Mouse (Mus musculus): ENCODE measurements around the gene Gapt. TPM values are rescaled to one million over a fixed set of nuclear protein-coding genes. Genes with fewer than 3 reads are reported as not detected.
A peak's percentile ranks its signal among the peaks of the same experiment; 100 is the strongest.

Gapt gene
- polyA plus RNA-seq, 1 experiment from 2014 or later, result 0.25 TPM

GRCm38 (mm10) chr13:110395916-110396685 is 39.1 kb upstream of the Gapt start:
- H3K4me2 ChIP-seq (replicated peaks; ENCODE audit: low read depth, low read length), result peak overlapping the region; percentile 77

DNA sequence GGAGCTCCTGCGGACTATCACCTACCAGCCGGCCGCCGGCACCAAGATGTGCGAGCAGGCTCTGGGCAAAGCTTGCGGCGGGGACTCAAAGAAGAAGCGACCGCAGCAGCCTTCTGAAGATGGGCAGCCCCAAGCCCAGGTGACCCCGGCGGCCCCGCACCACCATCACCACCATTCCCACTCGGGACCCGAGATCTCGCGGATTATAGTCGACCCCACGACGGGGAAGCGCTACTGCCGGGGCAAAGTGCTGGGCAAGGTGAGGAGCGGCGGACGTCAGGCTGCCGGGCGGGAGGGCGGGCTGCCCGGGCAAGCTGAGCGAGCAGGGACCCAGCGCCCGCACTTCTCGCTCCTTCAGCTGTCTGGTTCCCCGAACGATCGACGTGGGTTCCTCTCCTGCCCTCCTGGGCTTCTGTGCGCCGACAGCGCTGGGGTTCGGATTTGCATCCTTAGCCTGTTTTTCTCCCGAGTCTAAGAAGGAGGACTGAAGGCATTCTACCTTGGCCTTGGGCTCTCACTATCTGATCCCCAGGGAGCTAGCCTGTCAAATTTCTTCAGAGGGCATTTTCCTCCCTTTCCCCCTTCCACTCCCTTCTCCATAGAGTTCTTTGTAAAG is 38.3 kb upstream of the Gapt start:
- Histone ChIP-seq H3K36me3 (ENCODE audit: control insufficient read depth, insufficient read depth, low read length) (peaks cover 8% of the 10 kb centered on the region; the same call in 1 of the 2 replicates), H3K9me3 (ENCODE audit: control insufficient read depth, low read length) (no peaks in the 10 kb centered on the region), H3K4me3 (ENCODE audit: low read depth, low read length) (peak overlapping the region; percentile 65), H3K27ac (ENCODE audit: low read depth, low read length) (peak overlapping the region; percentile 48; the same call in 1 of the 2 replicates), H3K4me1 (replicated peaks; ENCODE audit: control insufficient read depth, insufficient read depth, low read length) (no peaks in the 10 kb centered on the region), H3K9ac (ENCODE audit: low read depth, low read length) (peak overlapping the region; percentile 72), H3K4me2 (replicated peaks; ENCODE audit: low read depth, low read length) (peak overlapping the region; percentile 77), H3K27me3 (ENCODE audit: control insufficient read depth, insufficient read depth, low read length) (no peaks in the 10 kb centered on the region)
- peak; percentile 63 for DNase-seq (ENCODE audit: low spot score)
- under 1% methylated on average over 40 of the region's 41 CpGs for WGBS
- peak; percentile 48 for ATAC-seq (ENCODE audit: low FRiP score)

More at GRCm38 (mm10) chr13:110395916-110396685, 39.1 kb upstream of the Gapt start:
- DNase-seq (ENCODE audit: low spot score), result peak; percentile 39
- H3K27me3 ChIP-seq (ENCODE audit: control insufficient read depth, insufficient read depth, low read length), result no peaks in the 10 kb centered on the region
- 33% methylated on average over 21 of the region's 21 CpGs for WGBS
- no peak overlapping the region for H3K27ac ChIP-seq (ENCODE audit: low read depth, low read length)
- no peak for ATAC-seq (ENCODE audit: low FRiP score)
- H3K9me3 ChIP-seq (ENCODE audit: control insufficient read depth, low read length), result no peaks in the 10 kb centered on the region
- no peaks in the 10 kb centered on the region for H3K4me1 ChIP-seq (replicated peaks; ENCODE audit: control insufficient read depth, insufficient read depth, low read length)
- peaks cover 9% of the 10 kb centered on the region; the same call in 1 of the 2 replicates for H3K36me3 ChIP-seq (ENCODE audit: control insufficient read depth, insufficient read depth, low read length)
- H3K9ac ChIP-seq (ENCODE audit: low read depth, low read length), result peak overlapping the region; percentile 72; the same call in 1 of the 2 replicates
- H3K4me3 ChIP-seq (ENCODE audit: low read depth, low read length), result peak overlapping the region; percentile 65

- Histone ChIP-seq H3K4me3 (ENCODE audit: low read depth, low read length) (peak within 1 kb of the TSS; percentile 65), H3K9ac (ENCODE audit: low read depth, low read length) (peak within 1 kb of the TSS; percentile 72), H3K4me2 (replicated peaks; ENCODE audit: low read depth, low read length) (peak within 1 kb of the TSS; percentile 77), H3K4me1 (replicated peaks; ENCODE audit: control insufficient read depth, insufficient read depth, low read length) (no peaks in the 10 kb centered on the region), H3K27ac (ENCODE audit: low read depth, low read length) (peak within 1 kb of the TSS; percentile 48; the same call in 1 of the 2 replicates), H3K9me3 (ENCODE audit: control insufficient read depth, low read length) (no peaks in the 10 kb centered on the region), H3K36me3 (ENCODE audit: control insufficient read depth, insufficient read depth, low read length) (peaks cover 6% of the 10 kb centered on the region; the same call in 1 of the 2 replicates), H3K27me3 (ENCODE audit: control insufficient read depth, insufficient read depth, low read length) (no peaks in the 10 kb centered on the region)
- DNase-seq (ENCODE audit: low spot score), result peak; percentile 93
- under 1% methylated on average over 71 of the region's 71 CpGs for WGBS
- ATAC-seq (ENCODE audit: low FRiP score), result peak; percentile 97
Observed at GRCm38 (mm10) chr13:110394291-110395178, 37.5 kb upstream of the Gapt start, which contains the start of gene Plk2. Gene Plk2 (plus strand): TSS chr13:110395046.

- no peak for DNase-seq (ENCODE audit: low spot score)
- Histone ChIP-seq H3K9me3 (ENCODE audit: control insufficient read depth, low read length) (no peaks in the 10 kb centered on the region), H3K27me3 (ENCODE audit: control insufficient read depth, insufficient read depth, low read length) (no peaks in the 10 kb centered on the region), H3K36me3 (ENCODE audit: control insufficient read depth, insufficient read depth, low read length) (no peaks in the 10 kb centered on the region), H3K4me3 (ENCODE audit: low read depth, low read length) (no peak overlapping the region), H3K9ac (ENCODE audit: low read depth, low read length) (no peak overlapping the region), H3K4me2 (replicated peaks; ENCODE audit: low read depth, low read length) (no peak overlapping the region), H3K27ac (ENCODE audit: low read depth, low read length) (no peak overlapping the region), H3K4me1 (replicated peaks; ENCODE audit: control insufficient read depth, insufficient read depth, low read length) (no peaks in the 10 kb centered on the region)
- ATAC-seq (ENCODE audit: low FRiP score), result no peak
- 57% methylated on average over 3 of the region's 3 CpGs for WGBS
Observed at GRCm38 (mm10) chr13:110392631-110393030, 35.6 kb upstream of the Gapt start.

GRCm38 (mm10) chr13:110392210-110392609 is 35.2 kb upstream of the Gapt start:
- Histone ChIP-seq H3K9me3 (ENCODE audit: control insufficient read depth, low read length) (no peaks in the 10 kb centered on the region), H3K27ac (ENCODE audit: low read depth, low read length) (no peak overlapping the region), H3K36me3 (ENCODE audit: control insufficient read depth, insufficient read depth, low read length) (no peaks in the 10 kb centered on the region), H3K9ac (ENCODE audit: low read depth, low read length) (no peak overlapping the region), H3K4me2 (replicated peaks; ENCODE audit: low read depth, low read length) (no peak overlapping the region), H3K4me1 (replicated peaks; ENCODE audit: control insufficient read depth, insufficient read depth, low read length) (no peaks in the 10 kb centered on the region), H3K27me3 (ENCODE audit: control insufficient read depth, insufficient read depth, low read length) (no peaks in the 10 kb centered on the region), H3K4me3 (ENCODE audit: low read depth, low read length) (no peak overlapping the region)
- 30% methylated on average over 8 of the region's 8 CpGs for WGBS
- DNase-seq (ENCODE audit: low spot score) (peak; percentile 81), ATAC-seq (ENCODE audit: low FRiP score) (no peak)

- 77% methylated on average over 6 of the region's 6 CpGs for WGBS
- H3K4me1 ChIP-seq (replicated peaks; ENCODE audit: control insufficient read depth, insufficient read depth, low read length), result no peaks in the 10 kb centered on the region
- H3K36me3 ChIP-seq (ENCODE audit: control insufficient read depth, insufficient read depth, low read length), result no peaks in the 10 kb centered on the region
- H3K9me3 ChIP-seq (ENCODE audit: control insufficient read depth, low read length), result no peaks in the 10 kb centered on the region
- ATAC-seq (ENCODE audit: low FRiP score) (no peak), DNase-seq (ENCODE audit: low spot score) (no peak)
- no peak overlapping the region for H3K27ac ChIP-seq (ENCODE audit: low read depth, low read length)
- no peak overlapping the region for H3K9ac ChIP-seq (ENCODE audit: low read depth, low read length)
- no peak overlapping the region for H3K4me3 ChIP-seq (ENCODE audit: low read depth, low read length)
- no peaks in the 10 kb centered on the region for H3K27me3 ChIP-seq (ENCODE audit: control insufficient read depth, insufficient read depth, low read length)
- no peak overlapping the region for H3K4me2 ChIP-seq (replicated peaks; ENCODE audit: low read depth, low read length)
Observed at GRCm38 (mm10) chr13:110384514-110384913, 27.5 kb upstream of the Gapt start.

- no peaks in the 10 kb centered on the region for H3K27me3 ChIP-seq (ENCODE audit: control insufficient read depth, insufficient read depth, low read length)
- ATAC-seq (ENCODE audit: low FRiP score) (peak; percentile 45; the same call in 1 of the 2 replicates), DNase-seq (ENCODE audit: low spot score) (peak; percentile 83)
- no peak overlapping the region for H3K4me3 ChIP-seq (ENCODE audit: low read depth, low read length)
- no peaks in the 10 kb centered on the region for H3K36me3 ChIP-seq (ENCODE audit: control insufficient read depth, insufficient read depth, low read length)
- 21% methylated on average over 5 of the region's 5 CpGs for WGBS
- no peak overlapping the region for H3K27ac ChIP-seq (ENCODE audit: low read depth, low read length)
- H3K4me1 ChIP-seq (replicated peaks; ENCODE audit: control insufficient read depth, insufficient read depth, low read length), result no peaks in the 10 kb centered on the region
- H3K4me2 ChIP-seq (replicated peaks; ENCODE audit: low read depth, low read length), result no peak overlapping the region
- no peak overlapping the region for H3K9ac ChIP-seq (ENCODE audit: low read depth, low read length)
- H3K9me3 ChIP-seq (ENCODE audit: control insufficient read depth, low read length), result no peaks in the 10 kb centered on the region
Observed at GRCm38 (mm10) chr13:110382447-110382901, 25.5 kb upstream of the Gapt start.

GRCm38 (mm10) chr13:110369673-110370072 is 12.7 kb upstream of the Gapt start:
- H3K4me3 ChIP-seq (ENCODE audit: low read depth, low read length), result no peak overlapping the region
- no peak overlapping the region for H3K4me2 ChIP-seq (replicated peaks; ENCODE audit: low read depth, low read length)
- H3K27me3 ChIP-seq (ENCODE audit: control insufficient read depth, insufficient read depth, low read length), result no peaks in the 10 kb centered on the region
- no peaks in the 10 kb centered on the region for H3K36me3 ChIP-seq (ENCODE audit: control insufficient read depth, insufficient read depth, low read length)
- H3K9me3 ChIP-seq (ENCODE audit: control insufficient read depth, low read length), result no peaks in the 10 kb centered on the region
- ATAC-seq (ENCODE audit: low FRiP score) (no peak), DNase-seq (ENCODE audit: low spot score) (no peak)
- no peak overlapping the region for H3K9ac ChIP-seq (ENCODE audit: low read depth, low read length)
- H3K4me1 ChIP-seq (replicated peaks; ENCODE audit: control insufficient read depth, insufficient read depth, low read length), result no peaks in the 10 kb centered on the region
- WGBS, result 95% methylated on average over 1 of the region's 1 CpGs
- H3K27ac ChIP-seq (ENCODE audit: low read depth, low read length), result no peak overlapping the region

Data from hindbrain, embryonic 11.5 days (tissue).